Comparison of ENCODE assay signal across 8 mouse cellular contexts in the genomic region with DNA sequence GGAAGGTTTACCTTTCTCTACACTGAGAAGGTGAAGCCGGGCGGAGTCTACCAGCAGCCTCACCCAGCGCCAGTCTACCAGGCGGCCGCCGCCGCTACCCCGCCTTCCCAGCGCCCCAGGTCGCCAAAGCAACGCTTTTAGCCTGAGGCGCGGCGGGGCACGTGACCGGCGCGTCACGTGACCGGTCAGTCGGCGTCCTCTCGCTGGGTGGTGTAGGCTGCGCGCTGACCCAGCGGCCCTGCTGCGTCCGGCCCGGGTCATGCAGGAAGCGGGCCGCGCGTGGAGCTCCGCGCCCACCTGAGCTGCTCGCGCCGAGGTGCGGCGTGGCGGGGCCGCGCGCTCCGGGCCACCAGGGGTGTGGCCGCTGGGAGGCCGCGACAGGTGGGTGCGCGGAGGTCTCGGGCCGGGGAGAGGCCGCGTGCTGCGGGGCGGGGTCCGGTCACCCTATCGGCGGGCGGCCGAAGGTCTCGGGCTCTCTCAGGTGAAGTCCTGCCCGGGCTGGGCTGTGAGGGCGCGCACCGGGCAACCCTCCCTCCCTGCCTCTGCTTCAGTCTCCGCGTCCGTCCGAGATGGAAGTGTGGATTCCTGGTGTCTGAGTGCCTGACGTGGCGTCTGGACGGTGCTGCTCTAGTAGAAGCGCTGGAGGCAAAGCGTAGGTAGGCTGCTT. TPM values are rescaled to one million over a fixed set of nuclear protein-coding genes. Genes with fewer than 3 reads are reported as not detected.
DNase-seq lines count a peak whose midpoint lies in the region; ATAC-seq lines count a peak whose summit lies in the region.

A gene (plus strand): TSS at position 190 of the 667 bp plus-strand sequence.

- peak; percentile 94 for ATAC-seq in frontal cortex, adult (ENCODE audit: low TSS enrichment)

- H3K4me1 ChIP-seq in hindbrain, embryonic 10.5 days (replicated peaks), result peaks cover 12% of the 10 kb centered on the region; the same call in 1 of the 2 replicates

- peak; percentile 97 for DNase-seq in MN1 (ENCODE audit: low spot score)
- DNase-seq in cerebellum, adult 9-10 months, result peak; percentile 90
- DNase-seq in hindbrain, embryonic 10.5 days (ENCODE audit: low spot score), result peak; percentile 91
- peak; percentile 79 to 88 for DNase-seq in layer of hippocampus, postnatal 10 days (ENCODE audit: low spot score in 2 of 2)
- DNase-seq in lung, postnatal 10 days, result peak; percentile 93
- peak; percentile 93 for DNase-seq in ovary, postnatal 36 days (ENCODE audit: low spot score)
- DNase-seq in thymus, postnatal 25 days, result peak; percentile 56

- peak within 1 kb of the TSS; percentile 95 for H3K27ac ChIP-seq in hindbrain, embryonic 10.5 days

- under 1% methylated on average over 75 of the region's 75 CpGs for WGBS in hindbrain, embryonic 10.5 days

- H3K36me3 ChIP-seq in hindbrain, embryonic 10.5 days, result peaks cover 10% of the 10 kb centered on the region; the same call in 1 of the 2 replicates

- H3K27me3 ChIP-seq in hindbrain, embryonic 10.5 days (ENCODE audit: insufficient read depth, poor library complexity, severe bottlenecking), result no peaks in the 10 kb centered on the region; the same call in 1 of the 2 replicates

- H3K4me3 ChIP-seq in hindbrain, embryonic 10.5 days, result peak within 1 kb of the TSS; percentile 95

- H3K9me3 ChIP-seq in hindbrain, embryonic 10.5 days, result peaks cover 3% of the 10 kb centered on the region; the same call in 1 of the 2 replicates

RNA-seq across cellular contexts. Expression of the gene that starts here (rescaled TPM):
- 31.2 and 42.0 TPM in 2 replicates for polyA plus RNA-seq in hindbrain, embryonic 10.5 days (2016; fragmentation: Nextera tagmentation; extraction: Ambion mirVana)
- total RNA-seq in layer of hippocampus, postnatal 10 days (2021), result 10 to 100 TPM; 63.2 to 66.3 TPM

Comparison
In these comparisons a context has a peak if more than half of its experiments do, and no peak if none do; other contexts are left out.
1. Peak in every context shown above with its lines: DNase-seq, ATAC-seq, H3K4me3 ChIP-seq and H3K27ac ChIP-seq.